Mouse (Mus musculus) MEL (cell line): ENCODE data around the gene Smyd5. TPM values are rescaled to one million over a fixed set of nuclear protein-coding genes. Genes with fewer than 3 reads are reported as not detected.

Experiments used
- DNase-seq: peaks from one replicate; pipeline ENCODE4 v3.0.0; 2011; ENCODE audit warnings: low read depth, low spot score
- H3K27ac ChIP-seq: 2 replicates; pipeline ENCODE4 v1.5.1; 2012; ENCODE audit warnings: low read depth, mild to moderate bottlenecking, control low read depth, low read length, moderate library complexity; ENCODE audit not compliant: control insufficient read depth
- H3K27me3 ChIP-seq, 2 experiments: fragments of 150-350 bp in 1 of 2; sonication (generic) in 1 of 2; 2 replicates each; pipeline ENCODE4 v1.6.1; 2012; ENCODE audit warnings: low read length in 2 of 2, mild to moderate bottlenecking in 2 of 2, improper control_type of control experiment in 1 of 2, moderate library complexity in 1 of 2; ENCODE audit not compliant: insufficient read depth in 2 of 2, control insufficient read depth in 1 of 2
- H3K36me3 ChIP-seq, 2 experiments: 2 replicates each; pipeline ENCODE4 v1.6.1; 2012 to 2014; ENCODE audit warnings: low read length in 2 of 2, improper control_type of control experiment in 1 of 2, inconsistent platforms in 1 of 2, mild to moderate bottlenecking in 1 of 2; ENCODE audit not compliant: insufficient read depth in 2 of 2, control insufficient read depth in 1 of 2
- H3K4me1 ChIP-seq, 2 experiments: fragments of 150-350 bp in 1 of 2; sonication (generic) in 1 of 2; 2 replicates each; pipeline ENCODE4 v1.6.1; 2012; ENCODE audit warnings: low read length in 2 of 2, improper control_type of control experiment in 1 of 2, mild to moderate bottlenecking in 1 of 2; ENCODE audit not compliant: insufficient read depth in 2 of 2, control insufficient read depth in 1 of 2
- H3K4me3 ChIP-seq, 2 experiments: fragments of 150-350 bp in 1 of 2; sonication (generic) in 1 of 2; 2 replicates each; pipeline ENCODE4 v1.5.1; 2012; ENCODE audit warnings: low read depth in 2 of 2, low read length in 2 of 2, mild to moderate bottlenecking in 2 of 2, moderate library complexity in 2 of 2, control low read depth in 1 of 2, improper control_type of control experiment in 1 of 2; ENCODE audit not compliant: control insufficient read depth in 1 of 2, insufficient read depth in 1 of 2
- H3K79me2 ChIP-seq: 2 replicates; pipeline ENCODE4 v1.6.1; 2012; ENCODE audit warnings: mild to moderate bottlenecking, low read length, moderate library complexity; ENCODE audit not compliant: control insufficient read depth, poor library complexity, insufficient read depth
- H3K9ac ChIP-seq: 2 replicates; pipeline ENCODE4 v1.6.1; 2012; ENCODE audit warnings: low read depth, mild to moderate bottlenecking, control low read depth, low read length, moderate library complexity; ENCODE audit not compliant: control insufficient read depth, poor library complexity, severe bottlenecking
- H3K9me3 ChIP-seq: fragments of 150-350 bp; sonication (generic); replicated peaks from 2 replicates; pipeline ENCODE4 v1.6.1; 2012; ENCODE audit warnings: mild to moderate bottlenecking, low read length, improper control_type of control experiment, moderate library complexity; ENCODE audit not compliant: insufficient read depth
- CHD2 ChIP-seq: IDR thresholded peaks from 2 replicates; pipeline ENCODE4 v1.6.1; 2011; ENCODE audit warnings: low read length, improper control_type of control experiment
- CTCF ChIP-seq, 3 experiments: IDR thresholded peaks in 2 of 3; conservative IDR thresholded peaks in 1 of 3; 2 replicates each; pipeline ENCODE4 v1.5.1; 2011 to 2012; ENCODE audit warnings: low read length in 3 of 3, low read depth in 2 of 3, mild to moderate bottlenecking in 2 of 3, improper control_type of control experiment in 1 of 3, inconsistent platforms in 1 of 3, mixed read lengths in 1 of 3, moderate library complexity in 1 of 3; ENCODE audit not compliant: control insufficient read depth in 1 of 3, insufficient read depth in 1 of 3, poor library complexity in 1 of 3, severe bottlenecking in 1 of 3
- E2F4 ChIP-seq: IDR thresholded peaks from 2 replicates; pipeline ENCODE4 v1.6.1; 2011; ENCODE audit warnings: low read depth, low read length, improper control_type of control experiment, borderline replicate concordance
- ELF1 ChIP-seq: IDR thresholded peaks from 2 replicates; pipeline ENCODE4 v1.6.1; 2014; ENCODE audit warnings: low read depth, mild to moderate bottlenecking, inconsistent platforms, low read length, improper control_type of control experiment, moderate library complexity
- ETS1 ChIP-seq: IDR thresholded peaks from 2 replicates; pipeline ENCODE4 v1.6.1; 2012; ENCODE audit warnings: low read depth, mild to moderate bottlenecking, inconsistent platforms, low read length, improper control_type of control experiment, moderate library complexity
- GABPA ChIP-seq: IDR thresholded peaks from 2 replicates; pipeline ENCODE4 v1.6.1; 2012; ENCODE audit warnings: low read depth, mild to moderate bottlenecking, inconsistent platforms, low read length, improper control_type of control experiment, moderate library complexity
- GATA1 ChIP-seq: IDR thresholded peaks from 2 replicates; pipeline ENCODE4 v1.6.1; 2011; ENCODE audit warnings: low read depth, low read length, improper control_type of control experiment
- HCFC1 ChIP-seq: IDR thresholded peaks from 2 replicates; pipeline ENCODE4 v1.6.1; 2012; ENCODE audit warnings: low read depth, mild to moderate bottlenecking, inconsistent platforms, low read length, improper control_type of control experiment, moderate library complexity
- KAT2A ChIP-seq: conservative IDR thresholded peaks from 2 replicates; pipeline ENCODE4 v1.6.1; 2012; ENCODE audit warnings: low read depth, low read length, improper control_type of control experiment, inconsistent platforms
- MAX ChIP-seq: IDR thresholded peaks from 2 replicates; pipeline ENCODE4 v1.6.1; 2011; ENCODE audit warnings: low read length, improper control_type of control experiment
- MAZ ChIP-seq: IDR thresholded peaks from 2 replicates; pipeline ENCODE4 v1.6.1; 2012; ENCODE audit warnings: low read depth, mild to moderate bottlenecking, inconsistent platforms, low read length, improper control_type of control experiment
- MXI1 ChIP-seq: IDR thresholded peaks from 2 replicates; pipeline ENCODE4 v1.6.1; 2011; ENCODE audit warnings: mild to moderate bottlenecking, low read depth, low read length, improper control_type of control experiment
- MYC ChIP-seq: IDR thresholded peaks from 2 replicates; pipeline ENCODE4 v1.6.1; 2011; ENCODE audit warnings: low read depth, mild to moderate bottlenecking, low read length, improper control_type of control experiment, moderate library complexity
- NELFE ChIP-seq: IDR thresholded peaks from 2 replicates; pipeline ENCODE4 v1.6.1; 2011; ENCODE audit warnings: low read depth, low read length, improper control_type of control experiment
- POLR2A ChIP-seq, 2 experiments: IDR thresholded peaks; 2 replicates each; pipeline ENCODE4 v1.6.1; 2011 to 2012; ENCODE audit warnings: low read length in 2 of 2, mild to moderate bottlenecking in 2 of 2, control low read depth in 1 of 2, improper control_type of control experiment in 1 of 2, low read depth in 1 of 2, moderate library complexity in 1 of 2; ENCODE audit not compliant: control insufficient read depth in 1 of 2, insufficient read depth in 1 of 2, poor library complexity in 1 of 2
- POLR2AphosphoS2 ChIP-seq: IDR thresholded peaks from 2 replicates; pipeline ENCODE4 v1.6.1; 2011; ENCODE audit warnings: low read length, improper control_type of control experiment
- POLR2AphosphoS5 ChIP-seq: IDR thresholded peaks from 2 replicates; pipeline ENCODE4 v1.6.1; 2012; ENCODE audit warnings: low read depth, borderline replicate concordance, mild to moderate bottlenecking, inconsistent platforms, low read length, moderate library complexity, mixed read lengths
- RCOR1 ChIP-seq: IDR thresholded peaks from 2 replicates; pipeline ENCODE4 v1.6.1; 2012; ENCODE audit warnings: low read depth, mild to moderate bottlenecking, inconsistent platforms, low read length, improper control_type of control experiment
- SIN3A ChIP-seq: IDR thresholded peaks from 2 replicates; pipeline ENCODE4 v1.6.1; 2012; ENCODE audit warnings: low read length, improper control_type of control experiment, inconsistent platforms
- SMC3 ChIP-seq: IDR thresholded peaks from 2 replicates; pipeline ENCODE4 v1.6.1; 2011; ENCODE audit warnings: low read depth, low read length, improper control_type of control experiment
- TAL1 ChIP-seq: IDR thresholded peaks from 2 replicates; pipeline ENCODE4 v1.6.1; 2012; ENCODE audit warnings: mild to moderate bottlenecking, inconsistent platforms, low read length, moderate library complexity, mixed read lengths
- TBP ChIP-seq: IDR thresholded peaks from 2 replicates; pipeline ENCODE4 v1.8.0; 2011; ENCODE audit warnings: low read depth, low read length, improper control_type of control experiment
- TCF12 ChIP-seq: IDR thresholded peaks from 2 replicates; pipeline ENCODE4 v1.6.1; 2014; ENCODE audit warnings: low read depth, mild to moderate bottlenecking, inconsistent platforms, low read length, improper control_type of control experiment, moderate library complexity
- UBTF ChIP-seq: IDR thresholded peaks from 2 replicates; pipeline ENCODE4 v1.6.1; 2012; ENCODE audit warnings: low read depth, mild to moderate bottlenecking, inconsistent platforms, low read length, improper control_type of control experiment, moderate library complexity, borderline replicate concordance; ENCODE audit not compliant: insufficient read depth
- USF1 ChIP-seq: IDR thresholded peaks from 2 replicates; pipeline ENCODE4 v1.6.1; 2014; ENCODE audit warnings: low read depth, mild to moderate bottlenecking, inconsistent platforms, low read length, improper control_type of control experiment, moderate library complexity
- USF2 ChIP-seq, 2 experiments: IDR thresholded peaks; 2 replicates each; pipeline ENCODE4 v1.6.1; 2011 to 2012; ENCODE audit warnings: improper control_type of control experiment in 2 of 2, low read length in 2 of 2, borderline replicate concordance in 1 of 2, inconsistent platforms in 1 of 2, low read depth in 1 of 2, mild to moderate bottlenecking in 1 of 2; ENCODE audit not compliant: insufficient read depth in 1 of 2
- ZC3H11A ChIP-seq: IDR thresholded peaks from 2 replicates; pipeline ENCODE4 v1.6.1; 2012; ENCODE audit warnings: low read depth, mild to moderate bottlenecking, inconsistent platforms, low read length, improper control_type of control experiment
- ZKSCAN1 ChIP-seq: IDR thresholded peaks from 2 replicates; pipeline ENCODE4 v1.6.1; 2012; ENCODE audit warnings: low read depth, mild to moderate bottlenecking, inconsistent platforms, low read length, improper control_type of control experiment, moderate library complexity
- ZMIZ1 ChIP-seq: IDR thresholded peaks from 2 replicates; pipeline ENCODE4 v1.6.1; 2012; ENCODE audit warnings: low read depth, mild to moderate bottlenecking, inconsistent platforms, low read length, improper control_type of control experiment, moderate library complexity
- ZNF384 ChIP-seq: IDR thresholded peaks from 2 replicates; pipeline ENCODE4 v1.6.1; 2012; ENCODE audit warnings: low read depth, mild to moderate bottlenecking, inconsistent platforms, low read length, improper control_type of control experiment
- polyA plus RNA-seq, 2 experiments: library from polyadenylated mRNA; stranded (reverse) in 1 of 2; unstranded in 1 of 2; fragments of >175 nt in 1 of 2; fragments of >200 nt in 1 of 2; gene quantifications; 2 replicates each; pipeline versions ENCODE4 v1.2.1 to v1.2.4; 2012; ENCODE audit warnings: low replicate concordance in 2 of 2, low read depth in 1 of 2; ENCODE audit not compliant: insufficient read length in 2 of 2, insufficient read depth in 1 of 2, missing spikeins in 1 of 2
- total RNA-seq: library from RNA; depleted of rRNA; stranded (reverse); fragments of 300-350 nt; gene quantifications from 2 replicates; pipeline ENCODE4 v1.2.3, GENCODE M21; 2012; rRNA removed

The Smyd5 gene
- total RNA-seq = 82.5 and 102 TPM in 2 replicates
- polyA plus RNA-seq = 100 to 1,000 TPM in 1 of 2 experiments, not detected in 1; 113 TPM

GRCm38 (mm10) chr6:85431842-85432431, at the start of gene Smyd5:
Smyd5 (plus strand) TSS chr6:85431989.
- peak within 1 kb of the TSS; percentile 42 for H3K27ac ChIP-seq
- TF ChIP-seq SIN3A = peak; percentile 99
- no peak for TF ChIP-seq USF2 (IDR thresholded peaks at IDR 0.05; ENCODE audit: borderline replicate concordance in 1 of 2, insufficient read depth in 1 of 2, low read depth in 1 of 2, low read length in 2 of 2)
- peak; percentile 35 for TF ChIP-seq CHD2
- TF ChIP-seq TBP = 0 out of 2 replicates have a peak, but pooled peaks have one; percentile 40
- TF ChIP-seq ETS1 = no peak
- no peak for TF ChIP-seq GATA1
- no peak for TF ChIP-seq E2F4
- TF ChIP-seq POLR2AphosphoS2 = peak; percentile 48; the same call in 1 of the 2 replicates
- no peak; the same call in 1 of the 2 replicates for TF ChIP-seq KAT2A
- no peak for TF ChIP-seq ZKSCAN1
- peak; percentile 7; the same call in 1 of the 2 replicates for TF ChIP-seq ELF1
- TF ChIP-seq TAL1 = no peak
- TF ChIP-seq RCOR1 = no peak
- no peak for TF ChIP-seq GABPA
- TF ChIP-seq CTCF (IDR thresholded peaks at IDR 0.05 in 2 of 3, conservative IDR thresholded peaks at IDR 0.05 in 1 of 3; ENCODE audit: control insufficient read depth in 1 of 3, insufficient read depth in 1 of 3, low read depth in 2 of 3, low read length in 3 of 3, poor library complexity in 1 of 3, severe bottlenecking in 1 of 3) = no peak
- no peak for TF ChIP-seq ZC3H11A
- TF ChIP-seq SMC3 = 0 out of 2 replicates have a peak, but pooled peaks have one; percentile 2
- TF ChIP-seq MAX = peak; percentile 93
- peak; percentile 85 for TF ChIP-seq HCFC1
- TF ChIP-seq MAZ = peak; percentile 88
- peak; percentile 20; the same call in 1 of the 2 replicates for TF ChIP-seq TCF12
- TF ChIP-seq NELFE = peak; percentile 73
- no peak for TF ChIP-seq POLR2AphosphoS5
- peak; percentile 67 to 76; a peak in 2 of 4 replicates for TF ChIP-seq POLR2A (IDR thresholded peaks at IDR 0.05; ENCODE audit: control insufficient read depth in 1 of 2, insufficient read depth in 1 of 2, low read depth in 1 of 2, low read length in 2 of 2, poor library complexity in 1 of 2)
- TF ChIP-seq ZNF384 = no peak
- peak; percentile 100 for TF ChIP-seq MXI1
- no peak for TF ChIP-seq UBTF
- TF ChIP-seq USF1 = 0 out of 2 replicates have a peak, but pooled peaks have one; percentile 5
- TF ChIP-seq ZMIZ1 = no peak
- TF ChIP-seq MYC = peak; percentile 97
- peak within 1 kb of the TSS; percentile 89 to 94 for H3K4me3 ChIP-seq
- peak; percentile 91 for DNase-seq
- peak within 1 kb of the TSS; percentile 94 for H3K9ac ChIP-seq
- H3K36me3 ChIP-seq = peaks cover 0 to 21% of the 10 kb centered on the region in 2 experiments; a peak in 2 of 4 replicates
- peaks cover 40% of the 10 kb centered on the region for H3K79me2 ChIP-seq
- peaks cover 4 to 17% of the 10 kb centered on the region in 2 experiments for H3K4me1 ChIP-seq
- no peaks in the 10 kb centered on the region for H3K9me3 ChIP-seq
- peaks cover 4 to 12% of the 10 kb centered on the region in 2 experiments for H3K27me3 ChIP-seq
